Comparison of ENCODE assay signal across 9 mouse cellular contexts in the genomic region with DNA sequence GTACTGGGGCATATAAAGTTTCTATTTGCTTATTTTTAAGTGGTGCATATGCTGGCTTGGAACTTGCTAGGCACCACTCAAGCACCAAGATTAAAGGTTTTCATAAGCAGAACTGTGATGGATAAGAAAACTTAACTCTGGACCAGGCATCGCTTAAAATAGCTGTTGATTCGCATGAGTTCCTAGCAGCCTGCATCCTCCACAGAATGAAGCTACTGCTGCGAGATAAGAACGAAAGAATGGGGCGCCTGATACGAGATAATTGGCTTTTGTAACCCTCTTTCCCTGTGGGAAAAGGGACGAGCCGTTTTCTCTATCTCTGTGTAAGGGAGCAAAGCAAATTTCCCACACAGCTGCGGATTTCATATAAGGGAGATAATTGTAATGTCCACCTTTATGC. TPM values are rescaled to one million over a fixed set of nuclear protein-coding genes. Genes with fewer than 3 reads are reported as not detected.
DNase-seq lines count a peak whose midpoint lies in the region; ATAC-seq and TF ChIP-seq lines count a peak whose summit lies in the region.
"Had no signal": no experiment of that assay in that cellular context is flagged by ENCODE, and none has a peak within 500 bp of the region (broad histone marks: within the 10 kb centered on the region; RNA-seq: fewer than 3 reads in every experiment).

No protein-coding gene starts in this region.

- no peaks in the 10 kb centered on the region for H3K27me3 ChIP-seq in heart, embryonic 10.5 days (ENCODE audit: insufficient read depth, poor library complexity, severe bottlenecking)
- peaks cover 0 to 3% of the 10 kb centered on the region in 2 experiments; a peak in 3 of 4 replicates for H3K27me3 ChIP-seq in MEL (ENCODE audit: control insufficient read depth in 1 of 2, insufficient read depth in 2 of 2, low read length in 2 of 2)
- H3K27me3 ChIP-seq in hindbrain, embryonic 12.5 days: 0 out of 2 replicates have a peak, but pooled peaks cover 4% of the 10 kb centered on the region
- H3K27me3 ChIP-seq in liver, embryonic 15.5 days: peaks cover 44% of the 10 kb centered on the region

- WGBS in heart, embryonic 10.5 days: 8% methylated on average over 9 of the region's 9 CpGs
- WGBS in hindbrain, embryonic 12.5 days: 22% methylated on average over 9 of the region's 9 CpGs
- WGBS in liver, embryonic 15.5 days (ENCODE audit: insufficient replicate concordance): 6% methylated on average over 9 of the region's 9 CpGs

- H3K4me2 ChIP-seq in hindbrain, embryonic 12.5 days (replicated peaks): peak overlapping the region; percentile 78; the same call in 1 of the 2 replicates
- peak overlapping the region; percentile 93 for H3K4me2 ChIP-seq in liver, embryonic 15.5 days

- H3K4me3 ChIP-seq in heart, embryonic 10.5 days: peak overlapping the region; percentile 75
- 0 out of 4 replicates have a peak overlapping the region, but pooled peaks of 1 of the 2 experiments have one; percentile 1 for H3K4me3 ChIP-seq in MEL (ENCODE audit: control insufficient read depth in 1 of 2, insufficient read depth in 1 of 2, low read depth in 2 of 2, low read length in 2 of 2)
- no peak overlapping the region for H3K4me3 ChIP-seq in hindbrain, embryonic 12.5 days
- 0 out of 2 replicates have a peak overlapping the region, but pooled peaks have one; percentile 69 for H3K4me3 ChIP-seq in liver, embryonic 15.5 days (replicated peaks)

- no peak overlapping the region for H3K9ac ChIP-seq in MEL (ENCODE audit: control insufficient read depth, low read depth, low read length, poor library complexity, severe bottlenecking)
- no peak overlapping the region for H3K9ac ChIP-seq in hindbrain, embryonic 12.5 days
- 0 out of 2 replicates have a peak overlapping the region, but pooled peaks have one; percentile 75 for H3K9ac ChIP-seq in liver, embryonic 15.5 days

- DNase-seq in heart, embryonic 10.5 days (ENCODE audit: low spot score): no peak
- DNase-seq in heart, postnatal 10 days: no peak
- peak; percentile 57 for DNase-seq in MEL (ENCODE audit: low read depth, low spot score)
- DNase-seq in layer of hippocampus, postnatal 10 days (ENCODE audit: low spot score in 2 of 2): no peak

- H3K27ac ChIP-seq in heart, embryonic 10.5 days: no peak overlapping the region
- no peak overlapping the region for H3K27ac ChIP-seq in MEL (ENCODE audit: control insufficient read depth, low read depth, low read length)
- H3K27ac ChIP-seq in hindbrain, embryonic 12.5 days: no peak overlapping the region
- H3K27ac ChIP-seq in liver, embryonic 15.5 days (replicated peaks): no peak overlapping the region

- H3K79me2 ChIP-seq in MEL (ENCODE audit: control insufficient read depth, insufficient read depth, low read length, poor library complexity): no peaks in the 10 kb centered on the region

- no peak for TF ChIP-seq CTCF in MEL (IDR thresholded peaks at IDR 0.05 in 2 of 3, conservative IDR thresholded peaks at IDR 0.05 in 1 of 3; ENCODE audit: control insufficient read depth in 1 of 3, insufficient read depth in 1 of 3, low read depth in 2 of 3, low read length in 3 of 3, poor library complexity in 1 of 3, severe bottlenecking in 1 of 3)

- TF ChIP-seq POLR2A in MEL (IDR thresholded peaks at IDR 0.05; ENCODE audit: control insufficient read depth in 1 of 2, insufficient read depth in 1 of 2, low read depth in 1 of 2, low read length in 2 of 2, poor library complexity in 1 of 2): no peak

- ATAC-seq in hindbrain, embryonic 12.5 days (ENCODE audit: low FRiP score): no peak
- ATAC-seq in liver, embryonic 15.5 days (ENCODE audit: insufficient read depth): no peak
- ATAC-seq in megakaryocyte progenitor cell, adult 5-6 weeks (replicated peaks; ENCODE audit: poor library complexity): no peak
- no peak for ATAC-seq in cerebellum, adult (ENCODE audit: insufficient number of reproducible peaks, low FRiP score, low TSS enrichment)

- peak; percentile 39 to 53; a peak in 3 of 4 replicates for TF ChIP-seq EP300 in MEL (IDR thresholded peaks at IDR 0.05; ENCODE audit: low read depth in 1 of 2, low read length in 2 of 2)

- H3K9me3 ChIP-seq in heart, embryonic 10.5 days: no peaks in the 10 kb centered on the region
- H3K9me3 ChIP-seq in MEL (replicated peaks; ENCODE audit: insufficient read depth, low read length): no peaks in the 10 kb centered on the region
- no peaks in the 10 kb centered on the region for H3K9me3 ChIP-seq in hindbrain, embryonic 12.5 days (replicated peaks)
- no peaks in the 10 kb centered on the region for H3K9me3 ChIP-seq in liver, embryonic 15.5 days (replicated peaks)

- intact Hi-C loops in heart, postnatal 10 days (cut with DNase I): loop anchor here (5.0 kb wide), 1 partner anchor 38 kb away; no protein-coding TSS in a partner anchor

- H3K36me3 ChIP-seq in heart, embryonic 10.5 days: no peaks in the 10 kb centered on the region
- H3K36me3 ChIP-seq in MEL (ENCODE audit: control insufficient read depth in 1 of 2, insufficient read depth in 2 of 2, low read length in 2 of 2): peaks cover 0 to 7% of the 10 kb centered on the region in 2 experiments; a peak in 2 of 4 replicates
- no peaks in the 10 kb centered on the region for H3K36me3 ChIP-seq in hindbrain, embryonic 12.5 days
- H3K36me3 ChIP-seq in liver, embryonic 15.5 days (replicated peaks): no peaks in the 10 kb centered on the region

- TF ChIP-seq RAD21 in MEL (IDR thresholded peaks at IDR 0.05; ENCODE audit: low read depth, low read length): no peak

- peaks cover 5% of the 10 kb centered on the region; the same call in 1 of the 2 replicates for H3K4me1 ChIP-seq in heart, embryonic 10.5 days
- H3K4me1 ChIP-seq in MEL (ENCODE audit: control insufficient read depth in 1 of 2, insufficient read depth in 2 of 2, low read length in 2 of 2): peaks cover 0 to 7% of the 10 kb centered on the region in 2 experiments; a peak in 2 of 4 replicates
- H3K4me1 ChIP-seq in hindbrain, embryonic 12.5 days: 0 out of 2 replicates have a peak, but pooled peaks cover 9% of the 10 kb centered on the region
- peaks cover 27% of the 10 kb centered on the region for H3K4me1 ChIP-seq in liver, embryonic 15.5 days (replicated peaks)

RNA-seq across cellular contexts. Expression of a gene that starts 0.8 kb away (rescaled TPM):
- 2.0 and 2.4 TPM in 2 replicates for polyA plus RNA-seq in heart, embryonic 10.5 days (2016; fragmentation: Nextera tagmentation; extraction: Ambion mirVana)
- total RNA-seq in heart, postnatal 10 days (2021): under 1 TPM; 0.57 to 0.77 TPM
- 0.12 TPM in 1 of 2 replicates, not detected in the other for total RNA-seq in MEL (2012; rRNA removed)
- under 1 TPM in 1 of 2 experiments, not detected in 1; 0.17 TPM for polyA plus RNA-seq in MEL (2012; ENCODE audit: insufficient read depth in 1 of 2, insufficient read length in 2 of 2, low read depth in 1 of 2, low replicate concordance in 2 of 2, missing spikeins in 1 of 2)
- polyA plus RNA-seq in hindbrain, embryonic 12.5 days (2016; fragmentation: Nextera tagmentation; extraction: Ambion mirVana): 2.5 and 2.7 TPM in 2 replicates
- 0.66 and 0.94 TPM in 2 replicates for polyA plus RNA-seq in liver, embryonic 15.5 days (2015; fragmentation: Nextera tagmentation; extraction: Ambion mirVana)
- 1 to 10 TPM; 1.0 to 1.2 TPM for total RNA-seq in layer of hippocampus, postnatal 10 days (2021)
- total RNA-seq in megakaryocyte progenitor cell, adult 5-6 weeks (2015): 0.10 and 0.12 TPM in 2 replicates
- total RNA-seq in megakaryocyte progenitor cell, adult 5-6 weeks (2017): 0.33 TPM in 1 of 2 replicates, not detected in the other
- polyA plus RNA-seq: large intestine, adult 2 months had no signal

RNA-seq across cellular contexts. Expression of a gene that starts 9.6 kb away (rescaled TPM):
- 2.0 and 2.1 TPM in 2 replicates for polyA plus RNA-seq in heart, embryonic 10.5 days (2016; fragmentation: Nextera tagmentation; extraction: Ambion mirVana)
- total RNA-seq in heart, postnatal 10 days (2021): 1 to 10 TPM; 1.7 to 2.4 TPM
- total RNA-seq in MEL (2012; rRNA removed): not detected in 2 replicates
- not detected for polyA plus RNA-seq in MEL (2012; ENCODE audit: insufficient read depth in 1 of 2, insufficient read length in 2 of 2, low read depth in 1 of 2, low replicate concordance in 2 of 2, missing spikeins in 1 of 2)
- polyA plus RNA-seq in hindbrain, embryonic 12.5 days (2016; fragmentation: Nextera tagmentation; extraction: Ambion mirVana): 6.8 and 7.0 TPM in 2 replicates
- 0.31 and 0.38 TPM in 2 replicates for polyA plus RNA-seq in liver, embryonic 15.5 days (2015; fragmentation: Nextera tagmentation; extraction: Ambion mirVana)
- total RNA-seq in layer of hippocampus, postnatal 10 days (2021): 1 to 10 TPM; 6.6 to 7.9 TPM
- 0.49 and 0.79 TPM in 2 replicates for total RNA-seq in megakaryocyte progenitor cell, adult 5-6 weeks (2015)
- 0.14 and 0.71 TPM in 2 replicates for total RNA-seq in megakaryocyte progenitor cell, adult 5-6 weeks (2017)

RNA-seq across cellular contexts. Expression of a gene that starts 10.1 kb away (rescaled TPM):
- polyA plus RNA-seq in heart, embryonic 10.5 days (2016; fragmentation: Nextera tagmentation; extraction: Ambion mirVana): not detected in 2 replicates
- total RNA-seq in heart, postnatal 10 days (2021): not detected
- total RNA-seq in MEL (2012; rRNA removed): not detected in 2 replicates
- polyA plus RNA-seq in MEL (2012; ENCODE audit: insufficient read depth in 1 of 2, insufficient read length in 2 of 2, low read depth in 1 of 2, low replicate concordance in 2 of 2, missing spikeins in 1 of 2): not detected
- not detected in 2 replicates for polyA plus RNA-seq in hindbrain, embryonic 12.5 days (2016; fragmentation: Nextera tagmentation; extraction: Ambion mirVana)
- not detected in 2 replicates for polyA plus RNA-seq in liver, embryonic 15.5 days (2015; fragmentation: Nextera tagmentation; extraction: Ambion mirVana)
- total RNA-seq in layer of hippocampus, postnatal 10 days (2021): not detected
- total RNA-seq in megakaryocyte progenitor cell, adult 5-6 weeks (2015): not detected in 2 replicates
- not detected in 2 replicates for total RNA-seq in megakaryocyte progenitor cell, adult 5-6 weeks (2017)
- polyA plus RNA-seq: large intestine, adult 2 months had no signal

RNA-seq across cellular contexts. Expression of a gene that starts 15.6 kb away (rescaled TPM):
- 22.7 and 27.5 TPM in 2 replicates for polyA plus RNA-seq in heart, embryonic 10.5 days (2016; fragmentation: Nextera tagmentation; extraction: Ambion mirVana)
- total RNA-seq in heart, postnatal 10 days (2021): 10 to 100 TPM; 20.6 to 22.4 TPM
- 7.4 and 7.7 TPM in 2 replicates for total RNA-seq in MEL (2012; rRNA removed)
- polyA plus RNA-seq in MEL (2012; ENCODE audit: insufficient read depth in 1 of 2, insufficient read length in 2 of 2, low read depth in 1 of 2, low replicate concordance in 2 of 2, missing spikeins in 1 of 2): 1 to 10 TPM in 1 of 2 experiments, not detected in 1; 8.0 TPM
- polyA plus RNA-seq in hindbrain, embryonic 12.5 days (2016; fragmentation: Nextera tagmentation; extraction: Ambion mirVana): 23.4 and 26.2 TPM in 2 replicates
- polyA plus RNA-seq in liver, embryonic 15.5 days (2015; fragmentation: Nextera tagmentation; extraction: Ambion mirVana): 9.6 and 11.0 TPM in 2 replicates
- total RNA-seq in layer of hippocampus, postnatal 10 days (2021): 10 to 100 TPM; 26.9 to 29.4 TPM
- 18.5 and 18.7 TPM in 2 replicates for total RNA-seq in megakaryocyte progenitor cell, adult 5-6 weeks (2015)
- 17.1 and 20.6 TPM in 2 replicates for total RNA-seq in megakaryocyte progenitor cell, adult 5-6 weeks (2017)

RNA-seq across cellular contexts. Expression of a gene that starts 25.9 kb away (rescaled TPM):
- polyA plus RNA-seq in heart, embryonic 10.5 days (2016; fragmentation: Nextera tagmentation; extraction: Ambion mirVana): 0.21 and 0.53 TPM in 2 replicates
- total RNA-seq in heart, postnatal 10 days (2021): 10 to 100 TPM; 26.0 to 28.5 TPM
- total RNA-seq in MEL (2012; rRNA removed): 0.50 TPM in 1 of 2 replicates, not detected in the other
- under 1 TPM in 1 of 2 experiments, not detected in 1; 0.10 TPM for polyA plus RNA-seq in MEL (2012; ENCODE audit: insufficient read depth in 1 of 2, insufficient read length in 2 of 2, low read depth in 1 of 2, low replicate concordance in 2 of 2, missing spikeins in 1 of 2)
- polyA plus RNA-seq in hindbrain, embryonic 12.5 days (2016; fragmentation: Nextera tagmentation; extraction: Ambion mirVana): 0.16 and 0.40 TPM in 2 replicates
- polyA plus RNA-seq in liver, embryonic 15.5 days (2015; fragmentation: Nextera tagmentation; extraction: Ambion mirVana): 0.59 and 0.71 TPM in 2 replicates
- total RNA-seq in layer of hippocampus, postnatal 10 days (2021): 10 to 100 TPM; 16.0 to 17.7 TPM
- 0.20 and 0.27 TPM in 2 replicates for total RNA-seq in megakaryocyte progenitor cell, adult 5-6 weeks (2015)
- 0.12 and 0.14 TPM in 2 replicates for total RNA-seq in megakaryocyte progenitor cell, adult 5-6 weeks (2017)
